Mouse (Mus musculus): ENCODE results near the gene Slc16a7.

Gene Slc16a7

DNA sequence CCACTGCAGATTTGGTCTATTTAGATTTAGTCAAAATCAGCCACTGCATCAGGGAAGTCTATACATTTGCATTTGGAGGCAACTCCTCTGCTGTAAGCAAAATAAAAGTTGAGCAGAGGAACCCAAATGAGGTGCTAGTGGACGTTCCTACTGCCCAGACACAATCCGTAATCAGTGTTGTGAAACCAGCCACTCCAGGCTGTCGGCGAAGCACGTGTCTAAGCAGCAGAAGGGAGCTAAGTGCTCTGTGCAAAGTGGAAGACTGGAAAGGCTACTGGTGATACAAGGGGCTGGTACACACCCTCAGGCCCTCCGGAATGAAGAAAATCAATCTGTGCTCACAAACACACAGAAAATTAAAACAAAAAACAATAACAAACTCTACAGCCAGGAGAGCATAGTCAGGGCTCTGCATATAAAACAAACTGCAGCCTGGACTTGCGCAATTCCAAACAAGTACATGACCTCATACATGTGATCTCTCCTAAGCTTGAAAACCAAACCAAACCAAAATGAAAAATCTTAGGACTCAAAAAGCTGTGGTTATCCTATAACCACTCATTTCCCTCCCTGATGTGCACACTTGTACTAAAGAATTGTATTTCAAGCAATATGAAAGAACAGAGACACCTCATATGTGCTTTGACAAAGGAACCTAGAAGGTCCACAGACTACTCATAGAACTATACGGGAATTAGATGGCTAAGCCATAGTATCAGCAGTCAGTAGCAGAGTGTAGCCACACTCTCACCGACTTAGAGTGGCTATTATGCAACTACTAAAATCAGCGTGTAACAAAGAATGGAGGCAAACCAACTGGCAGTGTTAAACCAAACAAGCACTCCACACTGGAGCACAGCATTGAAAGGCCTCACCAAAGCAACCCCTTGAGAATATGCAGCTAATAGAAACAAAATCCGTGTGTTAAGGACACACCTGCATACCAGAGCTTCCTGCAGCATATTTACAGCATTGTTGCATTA lies 67.5 kb downstream of the Slc16a7 start:
- DNase-seq, result peak; percentile 18

DNA sequence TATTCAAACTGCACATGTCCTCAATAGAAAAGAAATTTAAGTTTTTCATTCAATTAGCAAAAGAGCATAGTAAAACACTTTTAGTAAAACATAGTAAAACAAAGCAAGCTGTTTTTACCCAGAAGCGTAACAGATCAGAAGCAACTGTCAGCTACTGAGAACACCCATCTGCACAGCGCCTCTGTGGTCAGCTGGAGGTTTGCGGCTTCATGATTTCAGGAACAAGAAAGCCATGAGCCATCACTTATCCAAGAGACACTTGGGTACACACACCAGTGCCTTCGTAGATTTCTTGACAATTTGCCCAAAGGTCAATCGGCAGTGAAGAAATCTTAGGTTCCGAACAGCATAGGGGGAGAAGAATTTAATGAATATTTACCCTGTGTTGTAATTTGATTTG lies 71.9 kb downstream of the Slc16a7 start:
- DNase-seq, result peak; percentile 23

DNA sequence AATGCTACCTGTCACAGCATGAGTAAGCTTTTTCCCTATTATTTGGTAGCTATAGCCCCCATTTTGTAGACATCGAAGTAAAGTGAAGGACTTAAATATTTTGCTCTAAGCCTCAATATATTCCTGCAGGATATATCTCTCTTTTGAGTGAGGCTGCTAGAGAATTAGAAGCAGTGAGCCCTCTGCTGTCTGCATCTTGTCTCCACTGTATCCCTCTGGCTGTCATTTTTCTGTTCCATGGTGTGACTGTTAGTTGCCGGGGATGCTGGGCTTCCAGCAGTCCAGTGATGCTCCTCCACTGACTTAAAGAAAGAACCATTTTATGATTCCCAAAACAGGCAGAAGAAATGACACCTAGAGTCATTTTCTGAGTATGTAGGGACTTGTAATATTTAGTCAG lies 78.4 kb downstream of the Slc16a7 start:
- DNase-seq, result no peak

DNA sequence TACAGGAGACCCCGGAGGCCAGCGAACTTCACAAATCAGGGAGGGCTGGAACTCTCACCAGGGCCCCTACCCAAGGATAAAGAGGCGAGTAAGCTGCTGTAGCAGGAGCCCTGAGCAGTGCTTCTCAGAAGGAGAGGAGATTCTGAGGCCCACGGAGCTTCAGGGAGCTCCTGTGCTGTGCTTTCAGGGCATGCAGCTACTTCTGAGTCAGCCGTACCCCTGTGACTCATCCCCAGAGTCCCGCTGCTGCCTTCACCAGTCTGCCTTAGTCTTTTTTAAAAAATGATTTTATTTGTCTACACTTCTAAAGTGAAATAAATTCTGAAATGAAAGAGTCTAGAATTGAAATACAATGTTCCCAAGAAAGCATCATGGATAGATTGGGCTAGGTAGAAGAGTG lies 91.2 kb downstream of the Slc16a7 start:
- DNase-seq, result no peak

DNA sequence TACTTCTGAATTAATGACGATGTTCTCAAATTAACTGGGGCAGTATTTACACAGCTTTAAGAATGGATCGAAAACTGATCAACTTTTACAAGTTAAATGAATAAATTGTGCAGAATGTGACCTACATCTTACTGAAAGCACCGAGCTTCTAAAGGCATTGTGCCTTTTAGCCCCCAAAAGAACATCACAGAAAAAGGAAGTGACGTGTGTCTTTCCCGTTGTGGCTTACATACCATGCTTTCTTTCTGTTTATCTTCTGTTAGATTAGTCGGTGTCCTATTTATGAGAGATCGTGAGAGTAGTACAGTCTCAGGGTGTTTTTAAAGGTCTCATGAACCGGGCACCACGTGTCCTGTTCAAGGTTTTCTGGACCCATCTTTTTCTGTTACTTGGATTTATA lies 98.9 kb downstream of the Slc16a7 start:
- DNase-seq, result no peak

DNA sequence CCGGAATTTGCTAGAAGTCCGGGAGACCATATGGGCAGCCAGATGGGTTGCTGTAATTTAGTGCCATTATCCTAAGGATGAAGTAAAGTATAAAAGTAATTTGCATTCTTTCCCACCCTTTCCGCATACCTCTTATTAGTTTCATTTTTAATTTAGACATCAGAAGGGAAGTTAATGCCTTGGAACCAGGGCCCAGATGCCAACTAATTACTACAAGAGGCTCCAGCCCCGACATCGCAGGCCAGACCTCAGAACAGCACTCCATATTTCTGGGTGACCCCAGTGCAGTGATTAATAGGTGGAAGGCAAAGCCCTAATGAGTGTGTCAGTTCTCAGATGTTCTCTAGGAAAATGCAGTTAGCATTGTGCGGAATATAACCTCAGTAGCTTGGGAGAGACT lies 100.7 kb downstream of the Slc16a7 start:
- DNase-seq, result no peak

DNA sequence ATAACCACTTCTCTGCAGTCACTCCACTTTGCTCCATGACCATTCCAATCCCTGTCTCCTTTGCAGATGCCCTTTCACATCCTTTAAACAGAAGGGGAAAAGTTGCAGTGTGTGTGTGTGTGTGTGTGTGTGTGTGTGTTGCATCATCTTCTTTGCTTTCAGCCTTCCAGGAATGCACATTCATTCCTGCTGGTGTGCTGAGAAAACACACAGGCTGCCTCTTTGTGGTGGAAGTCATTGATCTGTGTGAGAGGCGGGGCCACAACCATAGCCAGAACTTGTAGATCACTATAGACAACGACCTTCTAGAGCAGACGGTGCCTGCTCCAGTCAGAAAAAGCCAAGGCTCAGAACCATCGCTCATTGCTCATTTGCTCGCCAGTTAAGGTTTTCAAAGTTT lies 103.9 kb downstream of the Slc16a7 start:
- DNase-seq, result no peak

DNA sequence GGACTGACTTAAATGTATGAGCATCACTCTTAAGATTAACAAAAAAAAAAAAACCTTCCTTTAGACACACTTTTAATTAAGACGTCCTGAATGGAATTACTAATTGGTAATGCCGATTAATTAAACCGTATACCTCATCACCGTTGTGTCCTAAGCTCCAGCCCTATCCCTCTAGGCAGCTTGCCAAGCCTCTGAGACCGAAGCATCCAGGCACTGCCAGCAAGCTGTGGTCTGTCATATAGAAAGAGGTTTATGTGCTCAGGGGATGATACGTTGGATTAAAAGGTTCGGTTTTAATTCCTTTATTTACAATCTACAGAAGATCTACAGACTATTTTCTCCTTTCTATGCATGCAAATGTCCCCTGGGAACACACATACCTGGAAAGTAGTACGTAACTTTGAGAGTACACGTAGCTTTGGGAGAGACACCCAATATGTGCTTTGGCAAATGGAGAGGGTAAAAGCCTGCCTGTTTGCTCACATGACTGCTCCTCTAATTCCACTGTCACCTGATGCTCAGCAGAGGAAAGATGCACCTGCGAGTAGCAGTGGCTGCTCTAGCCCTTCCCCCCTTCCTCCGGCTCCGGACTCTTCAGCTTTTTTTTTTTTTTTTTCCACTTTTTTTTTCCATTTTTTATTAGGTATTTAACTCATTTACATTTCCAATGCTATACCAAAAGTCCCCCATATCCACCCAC lies 114.0 kb downstream of the Slc16a7 start:
- no peak for DNase-seq

DNA sequence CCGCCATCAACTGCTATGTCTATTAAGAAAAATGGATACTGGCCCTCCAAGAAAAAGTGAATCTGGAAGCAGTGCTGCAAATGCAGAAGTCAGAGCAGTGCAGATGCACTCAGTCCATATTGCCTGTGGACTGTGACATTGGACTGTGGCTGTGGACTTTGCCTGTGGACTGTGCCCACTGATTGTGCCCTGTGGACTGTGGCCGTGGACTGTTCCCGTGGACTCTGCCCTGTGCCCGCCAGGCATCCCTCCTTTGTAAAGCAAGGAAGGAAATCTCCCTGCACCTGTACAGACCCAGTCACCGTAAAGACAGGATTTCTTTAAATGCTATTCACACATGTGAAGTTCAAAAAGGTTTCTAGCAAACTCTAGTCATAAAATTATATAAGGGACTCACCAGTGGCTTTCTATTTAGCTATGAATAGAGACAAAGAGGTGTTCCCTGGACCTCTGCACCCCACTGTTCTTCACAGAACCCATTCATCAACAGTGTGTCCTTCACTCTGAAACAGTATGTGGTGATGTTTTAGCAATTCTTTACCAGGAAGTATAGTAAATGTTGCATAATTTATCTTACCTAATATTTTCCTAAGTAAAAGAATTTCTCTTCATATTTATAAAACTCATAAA lies 114.6 kb downstream of the Slc16a7 start:
- no peak for DNase-seq

DNA sequence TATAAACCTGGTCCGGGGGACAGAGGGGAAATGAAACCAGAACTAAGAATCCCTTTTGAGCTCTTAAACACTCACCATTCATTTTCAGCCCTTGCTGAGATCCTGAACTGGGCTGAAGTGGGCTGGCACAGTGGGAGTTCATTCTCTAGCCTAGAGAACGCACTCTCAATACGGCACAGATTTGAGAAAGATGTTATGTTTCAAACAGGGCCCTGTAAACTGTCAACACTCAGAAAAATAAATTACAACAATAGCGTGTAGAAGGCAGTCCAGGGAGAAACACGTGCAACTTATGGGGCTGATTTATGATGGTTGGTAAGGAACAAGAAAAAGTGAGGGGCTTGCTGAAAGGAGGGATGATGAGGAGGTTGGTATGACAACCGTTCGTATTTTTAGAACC lies 115.5 kb downstream of the Slc16a7 start:
- no peak for DNase-seq

DNA sequence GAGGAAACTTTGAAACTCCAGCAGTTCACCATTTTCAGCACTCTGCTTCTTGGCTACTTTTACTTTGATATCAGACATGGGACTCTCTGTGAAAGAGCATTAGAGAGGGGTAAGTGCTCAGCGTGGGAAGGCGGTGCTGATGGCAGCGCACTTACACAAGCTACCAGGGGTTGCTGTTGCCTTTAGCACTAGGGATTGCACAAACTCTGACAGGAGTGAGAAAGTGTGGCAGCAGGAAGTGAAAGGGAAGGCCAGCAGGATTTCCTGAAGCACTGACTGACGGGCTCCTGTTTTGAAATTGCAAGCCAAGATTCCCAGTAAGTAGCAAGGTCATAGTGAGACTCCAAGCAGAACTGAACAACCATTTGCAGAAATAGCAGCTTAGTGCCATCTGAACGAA lies 117.8 kb downstream of the Slc16a7 start:
- DNase-seq, result no peak

DNA sequence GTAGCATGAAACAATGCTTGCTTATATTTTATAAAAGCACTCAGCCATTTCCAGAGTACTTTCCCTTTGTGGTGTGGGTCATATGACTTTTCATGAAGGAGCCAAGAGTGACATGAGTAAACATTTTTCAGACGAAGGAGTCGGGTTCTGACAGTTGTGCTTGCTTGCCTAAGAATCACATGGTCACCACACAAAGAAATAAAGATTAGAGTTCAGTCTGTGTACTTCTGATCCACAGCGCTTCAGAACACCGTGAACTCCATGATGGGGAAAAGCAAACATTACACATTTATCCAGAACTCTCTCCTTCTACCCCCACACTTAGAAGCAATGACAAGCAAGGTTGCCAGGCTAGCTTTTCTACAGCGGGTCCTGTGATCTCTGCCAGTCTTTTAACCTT lies 119.0 kb downstream of the Slc16a7 start:
- no peak for DNase-seq

DNA sequence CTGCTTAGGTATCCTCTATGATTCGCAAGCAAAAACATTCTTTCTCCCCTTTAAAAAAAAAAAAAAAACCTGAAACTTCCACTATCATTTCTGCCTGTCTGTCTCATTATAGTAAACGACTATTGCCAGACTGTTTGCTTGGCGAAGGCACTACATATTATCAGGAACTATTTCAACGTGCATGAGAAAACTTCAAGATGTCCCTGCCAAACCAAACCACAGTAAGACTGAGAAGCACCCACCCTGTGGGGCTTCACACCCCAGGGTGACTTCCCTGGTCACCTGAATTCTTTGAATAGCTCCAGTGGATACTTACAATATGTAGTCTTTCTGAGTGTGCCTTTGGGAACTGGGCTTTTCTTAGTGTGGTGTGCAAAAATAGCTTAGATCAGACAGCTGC lies 122.9 kb downstream of the Slc16a7 start:
- no peak for DNase-seq

DNA sequence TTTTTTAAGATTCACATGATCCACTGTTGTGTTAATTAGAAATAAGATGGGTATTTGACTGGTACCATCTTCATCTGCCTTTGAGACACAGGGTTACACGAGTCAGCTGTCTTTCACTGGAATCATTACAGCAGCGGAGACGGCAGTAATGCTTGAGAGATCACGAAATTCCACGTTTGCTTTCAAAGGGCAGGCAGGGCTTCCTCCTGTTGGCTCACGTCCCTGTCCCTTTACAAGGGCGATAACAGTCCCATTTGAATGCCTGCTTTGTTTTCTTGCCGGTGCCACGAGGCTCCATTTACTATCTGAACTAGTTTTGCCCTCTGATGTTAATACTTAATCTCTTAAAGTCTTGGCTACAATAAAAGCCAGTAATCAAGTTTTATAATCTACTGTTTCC lies 123.4 kb downstream of the Slc16a7 start:
- no peak for DNase-seq

DNA sequence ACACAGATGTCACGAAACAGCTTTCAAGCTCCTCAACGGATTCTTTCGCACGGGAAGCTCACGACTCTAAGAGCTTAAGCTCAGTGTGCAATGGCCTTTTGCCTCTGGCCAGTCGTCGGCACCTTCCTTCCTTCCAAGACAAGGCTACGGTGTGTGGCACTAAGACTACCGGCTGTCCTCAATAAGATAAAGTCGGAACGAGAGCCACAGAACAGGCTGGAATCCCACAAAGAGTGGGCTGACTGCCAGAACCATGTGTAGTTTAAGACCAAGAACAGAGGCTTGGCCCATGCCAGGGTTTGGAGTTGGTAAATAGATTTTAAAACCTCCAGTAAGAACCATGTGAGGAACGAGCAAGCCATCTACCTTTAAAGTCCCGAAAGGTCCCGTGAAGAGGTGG lies 123.8 kb downstream of the Slc16a7 start:
- DNase-seq, result peak; percentile 17

DNA sequence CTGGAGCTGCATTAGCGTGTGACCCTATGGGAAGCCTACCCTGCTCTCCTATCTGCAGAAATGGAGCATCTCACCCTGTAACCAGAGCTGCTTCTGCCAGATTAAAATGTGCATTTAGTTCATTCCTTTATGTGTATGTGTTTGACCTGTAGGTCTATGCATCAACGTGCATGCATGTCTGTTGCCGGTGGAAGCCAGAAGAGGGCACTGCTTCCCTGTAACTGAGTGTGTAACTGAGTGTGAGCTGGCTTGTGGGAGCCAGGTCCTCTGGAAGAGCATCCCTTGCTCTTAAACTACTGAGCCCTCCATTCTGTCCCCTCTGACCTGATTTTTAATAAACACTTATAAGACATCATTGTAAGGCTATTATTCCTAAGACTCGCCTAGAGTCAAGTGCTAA lies 124.3 kb downstream of the Slc16a7 start:
- peak; percentile 48 for DNase-seq

DNA sequence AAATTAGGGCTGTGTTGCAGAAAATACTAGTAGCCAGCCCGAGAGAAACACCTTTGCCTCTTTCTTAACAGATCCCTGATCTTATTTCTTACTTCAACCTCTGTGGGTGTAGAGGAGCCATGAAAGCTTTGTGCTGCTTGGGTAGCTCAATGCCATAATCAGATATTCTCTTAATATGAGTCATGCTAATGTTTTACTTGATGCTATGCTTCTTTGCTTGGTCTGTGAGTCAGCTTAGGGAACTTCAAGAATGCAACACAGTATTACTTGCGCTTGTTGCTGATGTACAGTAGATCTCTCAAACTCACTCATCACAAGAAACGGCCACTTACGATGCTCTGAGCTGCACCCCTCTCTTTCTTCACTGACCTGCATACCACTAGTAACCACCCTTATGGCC lies 133.4 kb downstream of the Slc16a7 start:
- no peak for DNase-seq

DNA sequence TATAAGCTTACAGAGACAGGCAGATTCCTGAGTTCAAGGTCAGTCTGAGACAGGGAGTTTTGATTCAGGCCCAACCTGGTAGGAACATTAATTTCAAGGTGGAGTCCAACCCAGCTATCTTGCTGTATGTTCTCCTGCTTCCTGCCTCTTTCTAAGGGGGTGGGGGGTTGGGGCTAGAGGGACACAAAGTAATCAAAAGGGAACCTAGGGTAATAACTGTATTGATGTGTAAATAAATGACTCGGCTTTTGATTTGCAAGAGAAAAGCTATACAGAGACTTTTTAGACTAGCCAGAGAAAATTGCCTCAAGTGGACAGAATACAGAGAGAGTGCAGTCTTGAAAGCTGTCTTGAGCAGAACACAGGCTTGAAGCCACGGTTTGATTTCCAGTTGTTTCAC lies 174.7 kb downstream of the Slc16a7 start:
- no peak for DNase-seq

DNA sequence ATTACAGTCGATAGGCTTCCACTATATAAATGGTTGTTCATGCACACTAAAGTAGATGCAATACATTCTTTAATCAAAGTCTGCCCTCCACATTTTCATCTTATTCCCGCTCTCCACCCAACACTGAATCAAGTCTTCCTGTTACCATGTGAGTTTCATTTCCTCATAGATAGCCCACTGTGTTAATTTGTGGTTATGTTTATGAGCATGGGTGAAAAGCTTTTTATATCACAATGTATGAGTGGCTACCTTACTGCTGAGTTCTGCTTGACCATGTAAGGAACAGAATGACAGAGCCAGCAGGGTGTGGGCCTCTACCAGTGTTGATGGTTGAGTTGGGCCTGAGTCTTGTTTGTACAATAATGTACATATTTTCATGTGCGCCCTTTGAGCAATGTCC lies 175.5 kb downstream of the Slc16a7 start:
- DNase-seq, result no peak

DNA sequence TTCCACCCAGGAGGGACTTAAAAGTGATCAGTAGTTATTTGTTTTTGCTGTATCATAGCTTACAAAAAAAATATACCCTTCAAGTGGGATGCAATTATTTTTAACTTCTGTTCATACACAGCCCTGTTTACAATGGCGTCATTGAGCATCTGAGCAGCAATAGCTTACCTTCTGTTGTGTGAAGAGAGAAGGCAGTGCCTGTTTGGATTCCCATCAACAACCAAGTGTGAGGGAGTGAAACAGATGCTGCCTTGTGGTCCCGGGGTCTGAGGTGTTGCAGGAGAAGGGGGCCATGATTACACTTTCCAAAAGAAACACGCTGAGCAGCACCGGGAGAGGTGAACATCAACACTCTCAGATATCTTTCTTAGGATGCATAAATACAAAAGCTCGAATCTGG lies 201.7 kb downstream of the Slc16a7 start:
- no peak for DNase-seq

DNA sequence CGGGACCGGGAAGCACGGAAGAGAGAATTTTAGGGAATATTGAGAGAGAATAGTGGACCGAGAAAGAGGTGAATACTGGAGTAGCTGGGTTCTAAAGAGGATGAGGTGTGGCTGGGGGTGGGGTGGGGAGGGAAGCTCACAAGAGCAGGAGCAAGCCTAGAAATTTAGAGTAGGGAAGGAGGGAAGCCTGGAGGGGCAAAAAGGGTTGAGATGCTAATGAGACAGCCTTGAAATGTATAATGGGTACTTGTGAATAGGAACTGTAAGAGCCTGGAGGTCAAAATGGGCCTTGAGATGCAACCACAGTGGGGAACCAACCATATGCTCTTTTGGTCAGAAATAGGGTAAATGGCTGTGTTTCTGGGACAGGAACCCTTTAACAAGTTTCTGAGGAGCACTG lies 203.9 kb downstream of the Slc16a7 start:
- no peak for DNase-seq

DNA sequence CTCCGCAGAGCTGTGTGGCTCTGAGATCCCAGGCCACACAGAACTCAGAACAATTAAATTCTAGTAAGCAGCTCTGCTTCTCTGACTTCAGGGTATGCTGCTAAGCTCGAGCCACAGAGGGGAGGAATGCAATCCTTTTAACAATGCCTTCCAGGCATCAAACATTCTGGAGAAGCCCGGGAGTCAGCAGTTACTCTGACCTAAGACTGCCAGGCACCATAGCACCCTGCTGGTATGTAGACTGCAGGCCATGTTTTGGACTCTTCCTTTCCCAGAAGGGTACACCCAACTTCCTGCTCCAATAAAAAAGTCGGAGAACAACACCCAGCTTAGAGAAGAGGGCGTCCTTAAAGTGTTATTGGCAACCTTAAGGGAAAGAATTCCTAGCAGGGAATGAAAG lies 205.1 kb downstream of the Slc16a7 start:
- no peak for DNase-seq

DNA sequence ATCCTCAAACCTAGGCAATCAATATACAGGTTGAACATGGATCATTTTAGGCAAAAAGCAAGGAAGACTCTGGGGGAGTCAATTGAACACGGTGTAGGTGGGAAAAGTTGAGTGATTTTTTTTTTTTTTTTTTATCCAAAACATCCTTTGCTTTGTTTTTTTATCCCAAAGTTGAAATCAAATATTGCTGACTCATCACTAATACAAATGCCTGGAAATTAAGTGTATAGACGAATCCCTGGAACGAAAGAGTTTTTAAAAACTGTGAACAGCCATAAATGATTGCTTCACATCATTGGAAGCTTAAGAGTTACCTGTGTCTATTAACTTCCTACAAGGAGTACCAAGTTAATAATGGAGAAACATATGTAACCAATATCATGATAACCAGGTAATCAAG lies 206.7 kb downstream of the Slc16a7 start:
- DNase-seq, result no peak

DNA sequence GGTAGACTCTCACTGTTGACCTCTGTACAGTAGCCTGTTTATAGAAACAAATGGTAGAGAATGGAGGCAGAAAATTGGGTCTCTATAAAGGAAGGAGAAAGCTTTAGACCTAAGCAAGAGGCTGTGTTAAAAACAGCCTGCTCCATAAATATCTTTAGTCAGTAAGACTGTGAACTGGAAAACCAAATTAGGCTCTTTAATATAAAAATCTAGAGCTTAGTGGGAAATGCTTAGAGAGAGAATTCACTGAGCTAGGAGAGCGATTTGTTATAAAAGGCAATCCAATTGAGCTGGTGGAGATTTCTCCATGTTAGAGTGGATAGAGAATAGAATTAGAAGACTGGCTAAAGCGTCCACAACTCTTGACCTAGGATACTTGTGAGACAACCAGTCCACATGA lies 211.5 kb downstream of the Slc16a7 start:
- DNase-seq, result no peak
